Mouse (Mus musculus) heart, postnatal 10 days (tissue): Measurements from ENCODE around the gene Tmem100. TPM values are rescaled to one million over a fixed set of nuclear protein-coding genes. Genes with fewer than 3 reads are reported as not detected.

ENCODE experiments used
- DNase-seq, 2 experiments: peaks; one replicate each; pipeline ENCODE4 v3.0.0; 2021
- intact Hi-C: fragments of 180-260 bp; cut with DNase I; formaldehyde crosslinking; loops from one replicate; pipeline ENCODE4 v1.15.1; 2025
- total RNA-seq, 2 experiments: library from RNA; stranded (reverse); gene quantifications; 2 replicates each; pipeline ENCODE4 v1.2.3; 2021

Tmem100 gene
- total RNA-seq, 2 experiments from 2014 or later = 20.4 to 39.3 TPM

GRCm38 (mm10) chr11:90052785-90053184 lies 22.6 kb downstream of the Tmem100 start:
- no peak for DNase-seq
- intact Hi-C loops = no loop called here

- intact Hi-C loops = no loop called here
These were observed 23.7 kb downstream of the Tmem100 start for GRCm38 (mm10) chr11:90053820-90054219.

DNA sequence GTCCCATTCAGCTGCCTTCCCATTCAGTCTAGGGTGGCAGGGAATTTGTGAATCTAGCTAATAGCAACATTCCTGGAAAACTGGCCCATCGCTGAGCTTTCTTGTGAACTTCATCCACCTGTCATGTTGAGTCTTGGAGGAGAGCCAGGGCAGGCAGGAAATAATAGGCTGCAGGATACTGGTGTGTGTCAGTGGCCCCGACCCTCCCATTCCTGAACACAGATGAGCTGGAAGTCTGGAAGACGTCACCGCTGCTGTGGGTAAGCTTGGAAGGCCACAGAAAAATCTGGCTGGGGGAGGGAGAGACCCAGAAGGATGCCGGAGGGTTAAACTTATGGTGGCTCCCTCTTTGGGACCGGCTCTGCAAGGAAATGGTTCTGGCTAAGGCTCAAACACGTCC lies 24.3 kb downstream of the Tmem100 start:
- peak; percentile 51 to 62 for DNase-seq
- intact Hi-C loops = no loop called here

More at GRCm38 (mm10) chr11:90053820-90054219, 23.7 kb downstream of the Tmem100 start:
- no peak for DNase-seq

DNA sequence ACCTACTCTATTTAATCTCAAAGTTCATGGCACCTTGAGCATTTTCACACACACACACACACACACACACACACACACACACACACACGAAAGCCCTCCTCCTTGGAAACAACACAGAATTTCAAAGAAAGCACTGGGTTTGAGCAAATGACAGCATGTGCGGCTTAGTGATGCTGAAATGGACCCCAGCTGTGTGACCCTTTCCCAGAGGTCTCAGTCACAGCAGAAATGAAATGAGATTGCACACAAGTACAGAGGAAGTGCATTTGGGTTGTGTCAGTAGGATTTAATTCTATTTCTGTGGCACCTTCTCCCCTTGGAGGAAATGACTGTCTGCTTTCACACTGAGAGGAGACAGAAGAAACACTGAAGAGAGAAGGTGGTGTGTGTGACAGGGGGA lies 26.9 kb downstream of the Tmem100 start:
- intact Hi-C loops = no loop called here
- DNase-seq = no peak

GRCm38 (mm10) chr11:90059241-90059640 lies 29.1 kb downstream of the Tmem100 start:
- intact Hi-C loops = no loop called here
- DNase-seq = peak in 1 of 2 experiments; percentile 22

DNA sequence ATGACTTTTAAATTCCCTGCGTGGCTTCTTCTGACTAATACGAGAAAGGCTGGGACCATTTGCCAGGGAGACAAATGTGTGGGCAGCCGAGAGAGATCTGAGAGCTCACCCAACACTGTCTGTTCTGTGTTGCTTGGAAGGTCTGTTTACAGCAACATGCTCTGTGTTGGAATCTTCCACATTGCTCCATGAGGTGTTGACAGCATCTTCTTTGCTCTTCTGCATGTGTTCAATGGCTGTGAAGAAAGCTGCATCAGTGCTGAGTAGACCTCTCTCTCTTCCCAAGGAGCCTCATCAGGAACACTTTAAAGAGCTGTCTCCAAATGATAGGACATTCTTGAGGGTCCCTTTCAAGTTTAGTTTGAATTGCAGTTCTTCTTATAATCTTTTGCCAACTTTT lies 32.5 kb downstream of the Tmem100 start:
- no peak for DNase-seq
- intact Hi-C loops = no loop called here

DNA sequence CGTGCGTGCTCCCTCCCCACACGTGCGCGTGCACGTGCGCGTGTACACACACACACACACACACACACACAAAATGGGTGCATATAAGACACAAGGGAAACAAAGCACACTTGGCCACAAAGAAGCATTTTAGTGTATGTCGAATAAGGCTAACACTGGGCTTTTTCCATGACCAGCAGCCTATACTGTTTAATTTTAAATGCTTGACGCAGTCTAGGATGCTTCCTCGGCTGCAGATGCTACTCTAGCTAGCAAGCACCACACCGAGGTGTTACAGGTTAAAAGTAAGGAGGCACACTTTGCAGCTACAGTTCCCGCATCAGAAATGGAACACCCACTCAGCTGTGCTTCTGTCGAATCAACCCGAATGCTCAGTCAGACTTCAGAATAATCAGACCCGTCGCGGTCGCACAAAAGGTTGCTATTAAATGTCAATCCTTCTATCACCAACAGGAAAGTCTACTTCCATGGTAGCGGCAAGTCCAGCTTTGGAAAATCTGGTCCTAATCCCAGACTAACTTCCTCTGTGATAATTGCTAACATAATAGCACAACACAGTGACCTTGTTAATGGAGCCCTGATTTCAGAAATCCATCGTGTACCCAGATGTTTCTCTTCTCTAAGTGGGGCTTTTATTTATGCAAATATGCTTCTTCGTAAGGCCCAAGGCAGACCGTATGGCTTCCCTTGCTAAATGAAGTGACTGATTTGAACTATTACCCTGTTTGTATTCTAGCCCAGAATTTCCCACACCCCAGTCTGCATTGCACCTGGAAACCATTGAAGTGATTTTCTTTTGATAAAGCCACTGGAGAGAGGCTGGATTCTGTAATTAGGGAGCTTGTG lies 36.5 kb downstream of the Tmem100 start:
- intact Hi-C loops = no loop called here
- DNase-seq = no peak

GRCm38 (mm10) chr11:90071747-90072146 lies 41.6 kb downstream of the Tmem100 start:
- no peak for DNase-seq
- intact Hi-C loops = no loop called here

DNA sequence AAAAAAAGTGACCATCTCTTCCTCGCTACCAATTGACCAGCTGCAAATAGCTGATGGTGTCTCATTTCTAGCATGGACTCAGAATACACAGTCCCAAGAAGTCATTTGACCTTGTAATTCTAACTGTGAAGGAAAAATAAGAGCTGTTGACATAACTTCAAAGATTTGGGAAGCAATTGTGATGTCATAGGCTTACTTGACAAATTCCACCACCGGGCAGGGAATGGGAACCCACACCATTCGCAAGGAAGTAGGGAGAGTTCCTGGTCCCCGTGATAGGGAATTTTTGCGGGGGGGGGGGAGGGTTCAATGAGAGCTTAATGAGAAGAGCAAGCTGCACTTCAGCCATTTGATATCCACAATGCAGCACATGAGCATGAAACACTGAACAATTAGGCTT lies 43.1 kb downstream of the Tmem100 start:
- intact Hi-C loops = no loop called here
- DNase-seq = no peak

- intact Hi-C loops = no loop called here
- no peak for DNase-seq
These were observed 46.5 kb downstream of the Tmem100 start for GRCm38 (mm10) chr11:90076666-90077065.

DNA sequence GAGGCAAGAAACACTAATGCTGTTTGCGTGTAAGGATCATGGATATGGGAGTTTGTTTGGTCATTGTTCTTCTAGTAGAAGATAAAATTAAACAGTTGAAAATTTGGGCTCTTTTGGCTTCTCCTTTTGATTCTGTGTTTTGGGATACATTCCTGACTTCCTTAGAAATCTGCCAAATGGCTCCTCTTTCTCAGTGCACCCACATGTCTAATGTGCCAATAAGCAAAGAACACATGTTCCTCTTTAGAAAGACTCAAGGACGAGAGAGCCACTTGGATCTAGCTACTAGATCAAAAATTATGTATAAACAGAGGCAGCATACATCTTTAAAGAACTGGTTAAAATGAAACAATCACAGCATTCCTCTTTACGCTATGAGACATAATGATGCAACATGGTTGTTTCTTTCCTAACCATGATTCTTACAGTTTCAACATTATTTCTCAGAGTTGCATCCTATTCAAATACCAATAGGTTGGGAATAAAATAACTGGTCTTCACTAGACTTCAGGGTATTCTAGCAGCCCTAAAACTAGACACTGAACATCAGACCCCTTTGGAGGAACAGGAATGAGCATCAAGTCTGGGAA lies 50.6 kb downstream of the Tmem100 start:
- DNase-seq = no peak
- intact Hi-C loops = no loop called here

DNA sequence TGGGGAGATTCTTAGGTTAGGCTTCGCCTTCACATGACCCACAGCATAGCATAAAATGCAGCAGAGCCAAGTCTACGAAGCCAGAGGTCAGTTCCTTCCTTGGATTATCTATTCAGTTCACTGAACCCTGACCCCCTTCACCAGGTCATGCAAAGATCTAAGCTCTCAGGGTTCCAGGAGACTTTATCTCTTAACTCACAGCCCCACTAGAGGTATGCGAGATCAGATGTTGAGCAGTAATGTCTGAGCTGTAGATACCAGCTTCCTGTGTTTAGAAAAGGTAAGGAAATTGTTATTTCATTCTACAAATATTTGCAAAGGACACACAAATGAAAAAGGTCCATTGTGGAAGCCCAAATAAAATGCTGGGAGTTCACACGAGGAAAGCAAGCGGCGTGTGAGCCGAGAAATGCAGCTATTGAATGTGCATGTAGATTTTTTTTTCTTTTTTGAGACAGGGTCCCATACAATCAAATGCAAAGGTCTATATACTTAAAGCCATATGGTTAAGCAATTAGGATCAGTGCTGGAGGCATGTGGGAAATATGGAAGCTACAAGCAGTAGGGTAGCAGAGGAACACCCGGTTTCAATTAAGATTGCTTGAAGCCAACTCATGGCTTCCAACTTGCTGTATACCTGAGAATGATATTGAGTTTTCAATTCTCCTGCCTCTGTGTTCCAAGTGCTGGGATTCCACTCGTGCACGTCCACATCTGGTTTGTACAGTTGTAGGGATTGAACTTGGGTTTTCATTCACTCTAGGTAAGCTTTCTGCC lies 51.9 kb downstream of the Tmem100 start:
- no peak for DNase-seq
- intact Hi-C loops = no loop called here

GRCm38 (mm10) chr11:90083042-90083441 lies 52.9 kb downstream of the Tmem100 start:
- no peak for DNase-seq
- intact Hi-C loops = no loop called here

GRCm38 (mm10) chr11:90084166-90084565 lies 54.0 kb downstream of the Tmem100 start:
- DNase-seq = no peak
- intact Hi-C loops = no loop called here

Other genes starting within 250 kb of the Tmem100 start
- 1 to 10 TPM; 4.5 to 5.6 TPM for gene Pctp, start 27.5 kb upstream of the Tmem100 start, total RNA-seq
- 10 to 100 TPM; 22.4 to 23.2 TPM for gene Gm45716, start 157.3 kb downstream of the Tmem100 start, total RNA-seq
- gene Mmd, start 219.1 kb downstream of the Tmem100 start, total RNA-seq = 10 to 100 TPM; 43.2 to 63.5 TPM